Mouse (Mus musculus): ENCODE data around the gene Slc18b1.

DNA sequence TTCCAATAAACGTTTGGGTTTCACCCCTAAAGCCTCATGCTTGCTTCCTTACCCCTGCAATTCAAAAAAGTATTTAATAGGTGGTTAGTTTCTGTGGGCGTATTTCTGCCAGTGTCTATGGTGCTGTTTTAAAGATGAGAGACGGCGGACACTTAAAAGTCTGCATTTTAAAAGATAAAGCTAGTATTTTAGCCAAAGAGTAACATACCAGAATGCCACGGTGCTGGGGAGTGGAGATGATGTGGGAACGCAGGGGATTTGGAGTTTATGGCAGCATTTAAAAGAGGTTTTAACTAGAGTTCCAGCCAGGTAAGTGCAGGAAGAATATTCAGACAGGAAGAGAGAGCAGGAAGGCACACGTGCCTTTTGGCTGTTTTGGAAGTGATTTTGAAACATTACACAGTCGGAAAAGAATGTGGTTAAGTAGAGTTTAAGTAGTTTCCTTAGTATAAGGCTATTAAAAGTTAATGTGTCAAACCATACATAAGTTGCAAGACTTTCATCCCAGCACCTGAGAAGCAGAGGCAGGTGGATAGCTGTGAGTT, 8.7 kb upstream of the Slc18b1 start:
- TF ChIP-seq CTCF (IDR thresholded peaks at IDR 0.05; ENCODE audit: borderline replicate concordance, insufficient read depth, low read length) (no peak), POLR2A (IDR thresholded peaks at IDR 0.05; ENCODE audit: low read depth, low read length) (0 out of 2 replicates have a peak, but pooled peaks have one; percentile 39)

All from embryonic fibroblast, embryonic 13.5 days (primary cell).